Mouse (Mus musculus): ENCODE measurements around the gene Accs. TPM values are rescaled to one million over a fixed set of nuclear protein-coding genes. Genes with fewer than 3 reads are reported as not detected.
A peak's percentile ranks its signal among the peaks of the same experiment; 100 is the strongest.

The Accs gene
- total RNA-seq, 2 experiments from 2014 or later, result 3.2 to 4.0 TPM

- intact Hi-C loops (cut with DNase I), result no loop called here
Measured at GRCm38 (mm10) chr2:93802947-93803346, 46.8 kb downstream of the Accs start.

GRCm38 (mm10) chr2:93801097-93801496 lies 48.6 kb downstream of the Accs start:
- intact Hi-C loops (cut with DNase I), result no loop called here
- DNase-seq, result no peak

More at GRCm38 (mm10) chr2:93802947-93803346, 46.8 kb downstream of the Accs start:
- no peak for DNase-seq

GRCm38 (mm10) chr2:93797162-93797795 lies 52.5 kb downstream of the Accs start:
- no peak for DNase-seq
- intact Hi-C loops (cut with DNase I), result loop anchor here (10.0 kb wide), 1 partner anchor 572 kb away; no protein-coding TSS in a partner anchor

- intact Hi-C loops (cut with DNase I), result loop anchor here (10.0 kb wide), 1 partner anchor 570 kb away; no protein-coding TSS in a partner anchor
- no peak for DNase-seq
Measured at GRCm38 (mm10) chr2:93794375-93794774, 55.4 kb downstream of the Accs start.

GRCm38 (mm10) chr2:93791516-93792499 lies 57.9 kb downstream of the Accs start:
- intact Hi-C loops (cut with DNase I), result loop anchor here (10.0 kb wide), 1 partner anchor 567 kb away; no protein-coding TSS in a partner anchor
- peak in 1 of 2 experiments; percentile 53 for DNase-seq

GRCm38 (mm10) chr2:93790798-93791345 lies 58.9 kb downstream of the Accs start:
- no peak for DNase-seq
- intact Hi-C loops (cut with DNase I), result loop anchor here (10.0 kb wide), 1 partner anchor 566 kb away; no protein-coding TSS in a partner anchor

- intact Hi-C loops (cut with DNase I), result loop anchor here (5.0 kb wide), 1 partner anchor 366 kb away; no protein-coding TSS in a partner anchor
- no peak for DNase-seq
Measured at GRCm38 (mm10) chr2:93788557-93788956, 61.2 kb downstream of the Accs start.

GRCm38 (mm10) chr2:93786175-93786574 lies 63.6 kb downstream of the Accs start:
- DNase-seq, result peak; percentile 56 to 64
- intact Hi-C loops (cut with DNase I), result loop anchor here (2.0 to 5.0 kb wide), 3 partner anchors 127 to 364 kb away; no protein-coding TSS in a partner anchor

GRCm38 (mm10) chr2:93785432-93785798 lies 64.3 kb downstream of the Accs start:
- no peak for DNase-seq
- intact Hi-C loops (cut with DNase I), result loop anchor here (5.0 kb wide), 1 partner anchor 363 kb away; no protein-coding TSS in a partner anchor

- intact Hi-C loops (cut with DNase I), result loop anchor here (5.0 kb wide), 1 partner anchor 363 kb away; no protein-coding TSS in a partner anchor
- no peak for DNase-seq
Measured at GRCm38 (mm10) chr2:93784721-93785431, 64.9 kb downstream of the Accs start.

- DNase-seq, result no peak
- intact Hi-C loops (cut with DNase I), result no loop called here
Measured at GRCm38 (mm10) chr2:93783926-93784539, 65.7 kb downstream of the Accs start.

Other genes starting within 250 kb of the Accs start
- gene Alx4, start 207.6 kb downstream of the Accs start, total RNA-seq (2021), result under 1 TPM; 0.15 to 0.23 TPM
- 10 to 100 TPM; 32.8 to 35.2 TPM for gene Ext2, start 27.4 kb downstream of the Accs start, total RNA-seq (2021)
- gene Accsl, start 19.2 kb upstream of the Accs start, total RNA-seq (2021), result not detected
- 1 to 10 TPM; 6.1 to 7.6 TPM for gene Gm13889, start 107.3 kb upstream of the Accs start, total RNA-seq (2021)
- under 1 TPM in 1 of 2 experiments, not detected in 1; 0.86 TPM for gene Gm27027, start 146.4 kb upstream of the Accs start, total RNA-seq (2021)
- gene Alkbh3, start 160.9 kb upstream of the Accs start, total RNA-seq (2021), result 10 to 100 TPM; 52.0 to 58.1 TPM